Mouse (Mus musculus) hematopoietic stem cell, adult 5-6 weeks (primary cell): ENCODE measurements around the gene Pde12. TPM values are rescaled to one million over a fixed set of nuclear protein-coding genes. Genes with fewer than 3 reads are reported as not detected.

Source experiments
- ATAC-seq, 2 experiments: fragments of 125-278 bp in 1 of 2; replicated peaks in 1 of 2; 2 replicates each; pipeline ENCODE4 v1.8.0; 2016 to 2017; ENCODE audit warnings: inconsistent platforms in 2 of 2, mild to moderate bottlenecking in 2 of 2, moderate number of reproducible peaks in 2 of 2, low read depth in 1 of 2, moderate TSS enrichment in 1 of 2; ENCODE audit not compliant: low FRiP score in 2 of 2, poor library complexity in 2 of 2, severe bottlenecking in 2 of 2, insufficient read depth in 1 of 2, low TSS enrichment in 1 of 2
- total RNA-seq: library from RNA; stranded (forward); fragments of 172-1452, 232-1000 nt; gene quantifications from 2 replicates; pipeline ENCODE4 v1.2.3, GENCODE M21; 2017

Gene Pde12
- total RNA-seq, 1 experiment from 2014 or later: 14.4 TPM

- ATAC-seq: no peak
Measured at GRCm38 (mm10) chr14:26658178-26658577, 11.5 kb downstream of the Pde12 start.

- ATAC-seq: peak; percentile 32 to 47; a peak in 3 of 4 replicates
Measured at GRCm38 (mm10) chr14:26651901-26652300, 17.8 kb downstream of the Pde12 start.

- ATAC-seq: no peak
Measured at GRCm38 (mm10) chr14:26647811-26648210, 21.9 kb downstream of the Pde12 start.

GRCm38 (mm10) chr14:26645989-26646650 lies 23.6 kb downstream of the Pde12 start:
- ATAC-seq: no peak

- ATAC-seq: no peak
Measured at GRCm38 (mm10) chr14:26643006-26643624, 26.6 kb downstream of the Pde12 start.

- ATAC-seq: no peak
Measured at GRCm38 (mm10) chr14:26639961-26640360, 29.7 kb downstream of the Pde12 start.

- no peak for ATAC-seq
Measured at GRCm38 (mm10) chr14:26639251-26639650, 30.4 kb downstream of the Pde12 start.

GRCm38 (mm10) chr14:26638708-26639084 lies 31.0 kb downstream of the Pde12 start:
- ATAC-seq: peak; percentile 33 to 53; a peak in 3 of 4 replicates

- peak; percentile 96 to 97 for ATAC-seq
Measured at GRCm38 (mm10) chr14:26637851-26638707, 31.6 kb downstream of the Pde12 start, which contains the start of gene Arf4. Gene Arf4 (plus strand): TSS chr14:26638074.

- no peak for ATAC-seq
Measured at GRCm38 (mm10) chr14:26637025-26637850, 32.4 kb downstream of the Pde12 start.

- ATAC-seq: peak; percentile 58 to 75; a peak in 2 of 4 replicates
Measured at GRCm38 (mm10) chr14:26626605-26627140, 43.0 kb downstream of the Pde12 start.

- ATAC-seq: no peak
Measured at GRCm38 (mm10) chr14:26625301-26625700, 44.4 kb downstream of the Pde12 start.

GRCm38 (mm10) chr14:26610689-26611088 lies 59.0 kb downstream of the Pde12 start:
- ATAC-seq: no peak

Other genes starting within 250 kb of the Pde12 start
- 63.6 and 69.5 TPM in 2 replicates for gene Slmap, start 135.0 kb downstream of the Pde12 start, total RNA-seq
- 47.7 and 51.9 TPM in 2 replicates for gene Dennd6a, start 96.0 kb downstream of the Pde12 start, total RNA-seq
- gene Arf4, start 31.8 kb downstream of the Pde12 start, total RNA-seq: 101 and 152 TPM in 2 replicates
- 0.31 and 0.45 TPM in 2 replicates for gene Dnah12, start 23.4 kb upstream of the Pde12 start, total RNA-seq
- not detected in 2 replicates for gene Asb14, start 224.7 kb upstream of the Pde12 start, total RNA-seq